Mouse (Mus musculus): ENCODE measurements around the gene Fam102a. TPM values are rescaled to one million over a fixed set of nuclear protein-coding genes. Genes with fewer than 3 reads are reported as not detected.
"Not testable (repeated sequence)": the region's sequence is repeated elsewhere in the genome, so short reads cannot be mapped to it uniquely, and the experiment has no call there.

Fam102a gene
- 10.9 and 11.0 TPM in 2 replicates for polyA plus RNA-seq (2016; fragmentation: Nextera tagmentation; extraction: Ambion mirVana)

DNA sequence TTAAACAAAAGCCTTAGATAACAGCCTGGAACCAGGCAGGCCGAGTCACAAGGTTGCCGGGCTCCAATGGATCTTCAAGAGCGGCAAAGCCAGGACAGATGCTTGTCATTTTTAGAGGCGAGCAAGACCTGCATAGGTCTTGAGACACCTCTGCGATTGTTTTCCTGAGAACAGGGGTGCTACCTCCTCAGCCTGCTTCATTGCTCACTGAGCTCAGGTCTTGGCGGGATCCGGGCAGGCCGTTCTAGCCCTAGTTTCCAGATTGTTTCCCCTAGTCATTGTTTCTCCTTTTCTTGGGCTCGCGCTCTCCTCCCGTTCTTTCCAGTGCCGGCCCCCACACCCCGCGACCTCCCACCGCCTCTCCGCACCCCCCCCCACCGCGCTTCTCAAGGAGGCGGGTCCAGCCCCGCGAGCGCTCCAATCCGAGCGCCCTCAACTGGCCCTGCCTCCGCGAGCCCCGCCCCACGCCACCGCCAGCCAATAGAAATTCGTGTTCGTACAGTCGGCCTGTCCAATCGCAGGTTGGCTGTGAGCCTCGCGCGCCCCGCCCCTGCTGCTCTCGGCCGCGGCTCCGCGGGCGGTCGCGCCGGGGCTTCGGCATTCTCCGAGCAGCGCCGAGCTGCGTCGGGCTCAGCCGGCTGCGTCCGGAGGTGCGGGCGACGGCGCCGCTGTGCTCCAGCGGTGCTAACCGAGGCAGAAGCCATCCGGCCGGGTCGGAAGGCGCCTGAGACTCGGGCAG lies at the start of gene Fam102a:
Gene Fam102a (plus strand): TSS at position 600 of the 739 bp plus-strand sequence.
- Histone ChIP-seq H3K27me3 (ENCODE audit: insufficient read depth, poor library complexity, severe bottlenecking) (no peaks in the 10 kb centered on the region), H3K36me3 (no peaks in the 10 kb centered on the region), H3K4me1 (replicated peaks) (peaks cover 71% of the 10 kb centered on the region), H3K9me3 (no peaks in the 10 kb centered on the region), H3K27ac (peak within 1 kb of the TSS; percentile 94), H3K4me3 (peak within 1 kb of the TSS; percentile 75)
- peak; percentile 100 for DNase-seq (ENCODE audit: low spot score)
- WGBS = under 1% methylated on average over 67 of the region's 67 CpGs

DNA sequence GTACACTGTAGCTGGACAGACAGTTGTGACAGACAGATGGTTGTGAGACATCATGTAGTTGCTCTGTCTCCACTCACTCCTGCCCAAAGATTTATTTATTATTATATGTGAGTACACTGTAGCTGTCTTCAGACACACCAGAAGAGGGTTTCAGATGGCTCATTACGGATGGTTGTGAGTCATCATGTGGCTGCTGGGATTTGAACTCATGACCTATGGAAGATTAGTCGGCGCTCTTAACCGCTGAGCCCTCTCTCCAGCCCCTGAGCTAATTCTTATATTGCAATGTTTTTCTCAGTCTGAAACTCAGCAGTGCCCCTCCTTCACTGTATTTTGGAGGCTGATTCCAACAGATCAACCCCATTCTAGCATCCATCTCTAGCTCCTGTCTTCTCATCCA lies 49.4 kb upstream of the Fam102a start:
- H3K27ac ChIP-seq = no peak overlapping the region

DNA sequence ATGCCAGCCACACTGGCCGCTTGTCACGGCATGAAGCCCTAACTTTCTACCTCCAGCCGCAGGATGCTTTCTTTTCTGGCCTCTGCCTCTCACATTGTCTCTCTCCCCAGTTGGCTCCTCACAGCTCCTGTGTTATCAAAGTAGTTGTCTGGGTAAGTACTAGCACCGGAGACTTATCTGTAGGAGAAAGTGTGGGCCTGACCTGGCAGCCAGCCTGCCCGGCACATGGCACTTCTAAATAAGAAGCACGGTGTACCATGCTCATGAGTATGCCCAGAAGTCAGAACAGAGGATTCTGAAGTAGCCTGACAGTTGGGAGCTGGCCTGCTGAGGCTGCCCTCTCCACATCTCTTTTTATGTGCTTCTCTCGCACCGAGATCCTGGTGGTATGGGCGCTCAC lies 49.0 kb upstream of the Fam102a start:
- Histone ChIP-seq H3K27me3 (ENCODE audit: insufficient read depth, poor library complexity, severe bottlenecking) (no peaks in the 10 kb centered on the region), H3K9me3 (no peaks in the 10 kb centered on the region), H3K36me3 (no peaks in the 10 kb centered on the region), H3K4me3 (no peak overlapping the region), H3K4me1 (replicated peaks) (0 out of 2 replicates have a peak, but pooled peaks cover 13% of the 10 kb centered on the region), H3K27ac (no peak overlapping the region)
- DNase-seq (ENCODE audit: low spot score) = no peak
- WGBS = 95% methylated on average over 9 of the region's 9 CpGs

More for the DNA sequence above, 49.4 kb upstream of the Fam102a start:
- 0 out of 2 replicates have a peak, but pooled peaks cover 13% of the 10 kb centered on the region for H3K4me1 ChIP-seq (replicated peaks)
- H3K36me3 ChIP-seq = no peaks in the 10 kb centered on the region
- H3K9me3 ChIP-seq = no peaks in the 10 kb centered on the region
- 92% methylated on average over 4 of the region's 4 CpGs for WGBS
- DNase-seq (ENCODE audit: low spot score) = no peak
- H3K4me3 ChIP-seq = no peak overlapping the region
- H3K27me3 ChIP-seq (ENCODE audit: insufficient read depth, poor library complexity, severe bottlenecking) = no peaks in the 10 kb centered on the region

DNA sequence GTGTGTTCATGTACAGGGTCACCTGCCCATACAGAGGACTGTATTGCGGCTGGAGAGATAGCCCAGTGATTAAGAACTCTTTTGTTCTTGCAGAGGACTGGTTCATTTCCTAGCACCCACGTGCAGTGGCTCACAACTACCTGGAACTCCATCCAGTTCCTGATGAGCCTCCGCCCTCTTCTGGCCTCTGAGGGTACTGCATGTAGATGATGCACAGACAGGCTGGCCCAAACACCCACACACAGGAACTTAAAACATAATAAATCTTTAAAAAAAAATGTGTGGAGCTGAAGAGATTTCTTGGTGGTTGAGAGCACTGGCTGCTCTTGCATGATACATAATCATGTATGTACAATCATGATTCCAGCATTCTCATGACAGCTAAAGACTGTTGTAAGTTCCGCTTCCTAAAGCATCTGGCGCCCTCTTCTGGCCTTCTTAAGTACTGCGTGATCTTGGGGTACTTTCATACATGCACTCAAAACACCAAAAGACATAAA lies 48.0 kb upstream of the Fam102a start:
- Histone ChIP-seq H3K4me1 (replicated peaks) (0 out of 2 replicates have a peak, but pooled peaks cover 13% of the 10 kb centered on the region), H3K9me3 (no peaks in the 10 kb centered on the region), H3K36me3 (no peaks in the 10 kb centered on the region), H3K27ac (peak overlapping the region; percentile 43; the same call in 1 of the 2 replicates), H3K4me3 (no peak overlapping the region), H3K27me3 (ENCODE audit: insufficient read depth, poor library complexity, severe bottlenecking) (no peaks in the 10 kb centered on the region)
- 9% methylated on average over 6 of the region's 6 CpGs for WGBS
- DNase-seq (ENCODE audit: low spot score) = peak; percentile 88

DNA sequence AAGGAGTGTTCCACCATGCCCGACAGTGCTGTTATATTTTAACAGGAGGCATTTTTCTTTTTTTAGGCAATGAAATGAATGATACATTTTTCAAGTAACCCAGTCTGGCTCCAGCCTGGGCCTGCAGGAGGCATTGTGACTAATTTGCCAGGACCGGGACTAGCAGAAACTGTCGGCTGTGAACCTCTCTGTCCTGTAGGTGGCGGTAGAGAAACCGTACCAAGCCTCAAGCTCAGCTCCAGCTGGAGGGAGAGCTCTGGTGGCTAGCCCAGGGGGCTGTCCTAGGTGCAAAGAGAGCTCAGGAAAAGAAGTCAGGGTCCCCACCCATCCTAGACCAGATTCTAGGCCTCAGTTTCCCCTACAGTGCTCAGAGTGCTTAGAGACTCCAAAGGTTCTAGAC lies 46.5 kb upstream of the Fam102a start:
- WGBS = 3% methylated on average over 5 of the region's 5 CpGs
- H3K27ac ChIP-seq = 0 out of 2 replicates have a peak overlapping the region, but pooled peaks have one; percentile 23
- H3K27me3 ChIP-seq (ENCODE audit: insufficient read depth, poor library complexity, severe bottlenecking) = no peaks in the 10 kb centered on the region

DNA sequence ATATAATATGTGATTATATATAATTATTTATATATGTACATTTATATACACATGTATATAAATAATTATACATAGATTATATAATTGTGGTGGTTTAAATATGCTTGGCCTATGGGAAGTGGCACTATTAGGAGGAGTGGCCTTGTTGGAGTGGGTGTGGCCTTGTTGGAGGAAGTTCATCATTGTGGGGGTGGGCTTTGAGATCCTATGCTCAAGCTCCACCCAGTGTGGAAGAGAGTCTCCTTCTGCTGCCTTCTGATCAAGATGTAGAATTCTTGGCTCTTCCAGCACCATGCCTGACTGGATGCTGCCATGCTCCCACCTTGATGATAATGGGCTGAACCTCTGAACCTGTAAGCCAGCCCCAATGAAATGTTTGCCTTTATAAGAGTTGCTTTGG lies 44.4 kb upstream of the Fam102a start:
- H3K9me3 ChIP-seq; H3K27ac ChIP-seq; H3K4me3 ChIP-seq; H3K27me3 ChIP-seq (ENCODE audit: insufficient read depth, poor library complexity, severe bottlenecking); DNase-seq (ENCODE audit: low spot score); H3K36me3 ChIP-seq: not testable (repeated sequence)
- H3K4me1 ChIP-seq (replicated peaks) = peaks cover 18% of the 10 kb centered on the region

More for the DNA sequence above, 46.5 kb upstream of the Fam102a start:
- DNase-seq (ENCODE audit: low spot score) = peak; percentile 84
- Histone ChIP-seq H3K9me3 (no peaks in the 10 kb centered on the region), H3K4me3 (0 out of 2 replicates have a peak overlapping the region, but pooled peaks have one; percentile 18), H3K36me3 (no peaks in the 10 kb centered on the region), H3K4me1 (replicated peaks) (0 out of 2 replicates have a peak, but pooled peaks cover 13% of the 10 kb centered on the region)

DNA sequence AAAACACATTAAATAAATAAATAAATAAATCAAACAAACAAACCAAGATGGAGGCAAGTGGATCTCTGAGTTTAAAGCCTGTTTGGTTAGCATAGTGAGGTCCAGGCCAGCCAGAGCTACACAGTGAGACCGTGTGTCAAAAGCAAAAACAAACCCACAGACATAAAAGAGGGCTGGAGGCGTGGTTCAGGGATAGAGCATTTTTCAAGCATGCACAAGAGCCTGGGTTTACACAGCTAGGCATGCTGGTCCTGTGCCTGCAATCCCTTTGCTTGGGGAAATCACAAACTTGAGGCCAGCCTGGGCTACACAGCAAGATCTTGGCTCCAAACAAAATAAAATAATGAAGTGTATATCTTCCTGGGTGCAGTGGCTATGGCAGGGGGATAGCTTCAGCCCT lies 42.5 kb upstream of the Fam102a start:
- Histone ChIP-seq H3K9me3 (no peaks in the 10 kb centered on the region), H3K27ac (no peak overlapping the region), H3K36me3 (no peaks in the 10 kb centered on the region), H3K4me1 (replicated peaks) (peaks cover 14% of the 10 kb centered on the region), H3K27me3 (ENCODE audit: insufficient read depth, poor library complexity, severe bottlenecking) (no peaks in the 10 kb centered on the region), H3K4me3 (no peak overlapping the region)
- WGBS = 70% methylated on average over 2 of the region's 2 CpGs
- no peak for DNase-seq (ENCODE audit: low spot score)

DNA sequence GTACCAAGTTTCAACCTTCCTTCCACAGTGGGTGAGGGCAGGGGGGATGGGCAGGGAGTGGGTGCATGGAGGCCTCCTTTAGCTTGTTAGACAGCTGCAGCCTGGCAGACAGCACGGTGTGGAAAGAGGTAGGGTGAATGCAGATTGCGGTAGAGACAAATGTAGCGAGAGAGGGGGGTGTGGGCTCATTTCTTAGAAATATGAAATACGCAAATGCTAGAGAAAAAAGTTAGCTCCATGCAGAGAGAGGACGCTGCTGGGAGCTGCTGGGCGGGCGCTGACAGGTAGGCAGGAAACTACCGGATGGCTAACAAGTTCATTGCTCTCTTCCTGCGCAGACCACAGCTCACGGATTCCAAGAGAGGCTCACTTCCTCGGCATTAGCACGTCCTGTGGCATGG lies 41.8 kb upstream of the Fam102a start:
- Histone ChIP-seq H3K9me3 (no peaks in the 10 kb centered on the region), H3K27me3 (ENCODE audit: insufficient read depth, poor library complexity, severe bottlenecking) (no peaks in the 10 kb centered on the region), H3K36me3 (no peaks in the 10 kb centered on the region), H3K4me3 (no peak overlapping the region), H3K4me1 (replicated peaks) (peaks cover 14% of the 10 kb centered on the region), H3K27ac (no peak overlapping the region)
- no peak for DNase-seq (ENCODE audit: low spot score)
- WGBS = 86% methylated on average over 12 of the region's 12 CpGs

DNA sequence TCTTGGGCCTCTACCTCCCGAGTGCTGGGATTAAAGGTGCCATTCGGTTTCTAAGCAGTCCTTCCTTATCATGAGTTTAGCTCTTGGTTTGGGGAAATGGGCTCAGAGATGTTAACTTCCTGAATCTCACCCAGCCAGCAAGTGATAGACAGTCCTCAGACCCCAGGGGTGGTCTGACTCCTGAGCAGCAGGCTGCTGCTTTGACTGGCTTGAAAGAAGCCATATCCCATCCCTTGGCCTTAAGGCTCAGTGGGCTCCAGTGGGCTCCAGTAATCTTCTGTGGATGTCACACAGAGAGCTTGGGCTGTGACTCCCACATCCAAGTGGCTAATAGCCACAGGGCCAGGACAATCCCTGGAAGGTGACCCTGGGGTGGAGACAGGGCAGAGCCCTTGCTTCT lies 40.6 kb upstream of the Fam102a start:
- Histone ChIP-seq H3K36me3 (no peaks in the 10 kb centered on the region), H3K27ac (peak overlapping the region; percentile 18; the same call in 1 of the 2 replicates), H3K27me3 (ENCODE audit: insufficient read depth, poor library complexity, severe bottlenecking) (no peaks in the 10 kb centered on the region), H3K4me3 (no peak overlapping the region), H3K9me3 (peaks cover 5% of the 10 kb centered on the region), H3K4me1 (replicated peaks) (peaks cover 10% of the 10 kb centered on the region)
- WGBS = 81% methylated on average over 2 of the region's 2 CpGs
- no peak for DNase-seq (ENCODE audit: low spot score)

DNA sequence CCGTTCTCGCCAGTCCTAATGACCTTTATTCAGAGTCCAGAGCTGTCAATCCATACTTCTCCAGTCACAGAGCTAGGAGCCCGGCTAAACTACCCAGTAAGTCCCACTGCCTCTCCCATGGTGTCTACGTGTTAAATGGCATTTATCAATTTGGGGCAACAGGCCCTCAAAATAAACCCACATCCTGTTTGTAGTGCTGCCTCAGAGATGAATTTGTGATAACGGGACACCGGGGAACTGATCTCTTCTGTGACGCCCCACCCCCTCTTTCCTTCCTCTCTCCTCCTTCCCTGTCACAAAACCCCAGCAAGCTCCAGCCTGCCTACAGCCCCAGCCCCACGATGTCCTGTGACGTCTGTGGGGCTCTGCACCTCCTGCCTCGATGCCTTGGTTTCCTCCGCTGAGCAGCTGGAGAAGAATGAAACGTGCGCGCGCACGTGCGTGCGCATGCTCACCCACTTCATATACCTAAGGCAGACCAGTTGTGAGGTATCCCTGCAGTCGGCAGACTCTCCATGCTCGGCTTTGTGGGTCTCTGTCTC lies 39.9 kb upstream of the Fam102a start:
- Histone ChIP-seq H3K9me3 (peaks cover 5% of the 10 kb centered on the region), H3K36me3 (no peaks in the 10 kb centered on the region), H3K27ac (peak overlapping the region; percentile 40; the same call in 1 of the 2 replicates), H3K4me1 (replicated peaks) (peaks cover 10% of the 10 kb centered on the region), H3K27me3 (ENCODE audit: insufficient read depth, poor library complexity, severe bottlenecking) (no peaks in the 10 kb centered on the region), H3K4me3 (no peak overlapping the region)
- no peak for DNase-seq (ENCODE audit: low spot score)
- WGBS = 81% methylated on average over 20 of the region's 20 CpGs

DNA sequence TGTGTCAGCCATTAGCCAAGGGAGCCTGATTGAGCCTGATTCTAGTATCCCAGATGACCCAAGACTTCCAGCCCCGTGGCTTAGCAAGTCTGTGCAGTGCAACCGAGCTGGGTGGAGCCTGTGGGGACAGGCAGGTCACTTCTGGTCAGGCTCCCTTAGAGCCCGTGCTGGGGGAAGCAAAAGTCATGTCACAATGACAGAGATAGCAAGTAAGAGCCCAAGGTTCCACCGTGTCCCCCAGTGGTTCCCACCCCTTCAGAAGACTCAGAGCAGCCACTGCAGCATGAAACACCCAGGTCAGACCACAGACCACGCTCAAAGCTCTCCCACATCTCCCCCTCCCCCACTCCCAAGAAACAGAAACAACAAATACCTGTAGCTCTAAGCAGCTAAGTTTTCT lies 38.9 kb upstream of the Fam102a start:
- peak overlapping the region; percentile 29; the same call in 1 of the 2 replicates for H3K27ac ChIP-seq
- peaks cover 5% of the 10 kb centered on the region for H3K9me3 ChIP-seq
- 77% methylated on average over 5 of the region's 5 CpGs for WGBS
- H3K27me3 ChIP-seq (ENCODE audit: insufficient read depth, poor library complexity, severe bottlenecking) = no peaks in the 10 kb centered on the region
- no peaks in the 10 kb centered on the region for H3K36me3 ChIP-seq
- DNase-seq (ENCODE audit: low spot score) = no peak
- H3K4me3 ChIP-seq = no peak overlapping the region
- H3K4me1 ChIP-seq (replicated peaks) = peaks cover 10% of the 10 kb centered on the region

DNA sequence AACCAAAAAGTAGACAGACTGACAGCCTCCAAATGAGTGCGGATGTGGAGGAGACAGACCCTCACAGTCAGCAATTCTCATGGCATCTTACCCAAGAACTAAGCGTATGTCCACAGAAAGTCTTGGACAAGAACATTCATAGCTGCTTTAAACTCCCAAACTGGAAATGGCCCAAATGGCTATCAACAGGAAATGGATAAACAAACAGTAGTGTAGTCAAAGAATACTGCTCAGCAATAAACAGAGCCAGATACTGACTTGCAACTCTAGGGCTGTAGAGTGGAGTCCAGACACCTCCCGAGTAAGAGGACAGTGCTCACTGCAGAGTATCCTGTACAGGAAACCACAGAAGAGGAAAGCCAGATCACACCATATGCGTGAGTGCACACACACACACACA lies 35.8 kb upstream of the Fam102a start:
- WGBS = 95% methylated on average over 4 of the region's 4 CpGs
- DNase-seq (ENCODE audit: low spot score) = no peak
- peaks cover 5% of the 10 kb centered on the region for H3K9me3 ChIP-seq

DNA sequence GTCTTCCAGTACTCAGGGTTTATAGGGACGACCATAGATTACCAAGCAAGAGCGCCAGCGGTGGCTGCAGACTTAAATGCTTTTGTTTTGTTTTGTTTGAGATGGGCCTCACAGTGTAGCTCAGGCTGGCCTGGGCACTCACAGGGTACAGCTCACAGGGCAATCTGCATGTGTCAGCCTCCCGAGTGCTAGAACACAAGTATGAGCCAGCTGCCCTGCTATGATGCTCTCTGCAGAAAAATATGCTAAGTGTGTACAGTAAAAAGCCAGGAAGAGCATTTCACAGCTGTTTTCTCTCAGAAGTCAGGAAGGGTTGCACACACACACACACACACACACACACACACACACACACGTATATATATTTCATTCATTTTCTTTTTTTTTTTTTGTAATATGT lies 34.7 kb upstream of the Fam102a start:
- Histone ChIP-seq H3K27me3 (ENCODE audit: insufficient read depth, poor library complexity, severe bottlenecking) (no peaks in the 10 kb centered on the region), H3K4me3 (no peak overlapping the region), H3K4me1 (replicated peaks) (peaks cover 7% of the 10 kb centered on the region), H3K9me3 (peaks cover 5% of the 10 kb centered on the region), H3K27ac (no peak overlapping the region), H3K36me3 (no peaks in the 10 kb centered on the region)
- WGBS = 84% methylated on average over 5 of the region's 5 CpGs
- no peak for DNase-seq (ENCODE audit: low spot score)

More for the DNA sequence above, 35.8 kb upstream of the Fam102a start:
- no peaks in the 10 kb centered on the region for H3K27me3 ChIP-seq (ENCODE audit: insufficient read depth, poor library complexity, severe bottlenecking)
- no peaks in the 10 kb centered on the region for H3K36me3 ChIP-seq
- H3K4me1 ChIP-seq (replicated peaks) = peaks cover 16% of the 10 kb centered on the region
- no peak overlapping the region for H3K27ac ChIP-seq
- no peak overlapping the region for H3K4me3 ChIP-seq

All from hindbrain, embryonic 10.5 days (tissue).